Mouse (Mus musculus): ENCODE data around the gene Nkapd1.

Nkapd1 gene

DNA sequence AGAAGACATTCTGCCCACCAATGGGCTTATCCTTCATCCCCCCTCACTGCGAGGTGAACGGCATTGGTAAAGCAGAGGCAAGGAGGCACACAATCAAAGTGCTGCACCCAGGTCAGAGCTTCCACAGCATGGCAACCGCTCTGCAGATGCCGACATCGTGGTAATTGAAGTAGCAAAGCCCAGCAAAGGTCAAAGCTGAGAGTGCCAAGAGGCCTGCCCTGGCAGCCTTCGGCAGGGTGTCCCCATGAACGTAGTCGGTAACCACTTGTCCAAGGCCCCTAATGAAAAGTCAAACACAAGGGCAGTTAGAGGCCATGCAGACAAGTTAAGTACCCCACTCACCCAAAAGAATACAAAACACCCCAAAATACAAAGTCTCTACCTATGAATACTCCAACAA is 20.3 kb downstream of the Nkapd1 start:
- no peak for DNase-seq

DNA sequence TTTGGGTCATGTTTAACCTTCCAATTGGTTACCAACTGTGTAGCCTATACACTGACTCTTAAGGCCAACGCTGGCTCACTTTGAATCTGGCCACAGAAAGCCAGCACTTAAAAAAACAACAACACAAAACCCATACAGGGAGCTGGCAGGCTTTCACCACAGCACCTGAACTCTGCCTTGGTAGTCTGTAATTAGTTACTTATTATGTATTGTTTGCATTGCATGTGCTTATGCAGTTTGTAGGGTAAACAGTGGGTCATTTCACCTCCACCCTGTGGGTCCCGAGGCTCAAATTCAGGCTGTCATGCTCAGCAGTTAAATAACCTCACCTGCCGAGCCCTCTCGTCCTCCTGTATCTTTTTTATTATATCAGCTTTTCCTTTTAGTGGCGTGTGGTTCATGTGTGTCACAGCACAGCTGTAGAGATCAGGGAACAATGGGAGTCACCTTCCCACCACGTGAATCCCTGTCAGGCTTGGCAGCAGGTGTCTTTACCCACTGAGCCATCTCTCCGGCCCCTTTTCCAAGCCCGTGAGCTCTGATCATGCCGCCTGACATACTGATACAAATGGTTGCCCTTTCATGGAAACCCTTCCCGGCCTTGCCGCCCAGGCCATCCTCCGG is 22.4 kb downstream of the Nkapd1 start:
- DNase-seq = no peak

DNA sequence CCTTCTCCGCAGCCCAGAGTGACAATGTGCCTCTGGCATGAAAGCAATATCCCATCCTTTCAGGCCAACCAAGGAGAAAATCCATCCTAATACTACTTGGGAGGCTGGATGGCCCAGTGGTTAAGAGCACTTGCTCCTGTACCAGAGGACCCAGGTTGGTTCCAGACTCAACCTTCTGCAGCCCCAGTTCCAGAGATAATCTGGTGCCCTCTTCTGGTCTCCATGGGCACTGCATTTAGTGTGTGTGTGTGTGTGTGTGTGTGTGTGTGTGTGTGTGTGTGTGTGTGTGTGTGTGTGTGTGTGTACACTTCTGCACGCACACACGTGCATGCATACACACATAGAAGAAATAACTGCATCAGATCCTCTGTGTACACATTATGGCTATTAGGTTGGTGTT is 23.7 kb downstream of the Nkapd1 start:
- DNase-seq = peak in 1 of 2 experiments; percentile 46

DNA sequence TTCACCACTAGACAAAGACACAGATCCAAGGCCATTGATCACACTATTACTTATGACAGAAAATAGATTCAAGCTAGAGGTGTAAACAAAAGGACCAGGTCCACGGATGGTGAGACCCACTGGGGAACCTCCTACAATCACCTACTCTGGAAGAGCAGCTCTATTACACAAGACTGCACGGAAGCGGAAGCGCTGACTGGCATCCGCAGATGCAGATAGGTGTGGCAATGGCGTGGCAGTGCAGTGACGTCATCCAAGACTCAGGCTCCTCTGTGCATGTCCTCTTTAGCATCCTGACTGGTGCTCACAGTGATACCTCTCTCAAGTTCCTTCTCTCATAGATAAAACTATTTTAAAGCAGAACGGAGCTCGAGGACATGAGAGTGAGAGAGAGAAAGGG is 24.3 kb downstream of the Nkapd1 start:
- peak; percentile 38 to 52 for DNase-seq

DNA sequence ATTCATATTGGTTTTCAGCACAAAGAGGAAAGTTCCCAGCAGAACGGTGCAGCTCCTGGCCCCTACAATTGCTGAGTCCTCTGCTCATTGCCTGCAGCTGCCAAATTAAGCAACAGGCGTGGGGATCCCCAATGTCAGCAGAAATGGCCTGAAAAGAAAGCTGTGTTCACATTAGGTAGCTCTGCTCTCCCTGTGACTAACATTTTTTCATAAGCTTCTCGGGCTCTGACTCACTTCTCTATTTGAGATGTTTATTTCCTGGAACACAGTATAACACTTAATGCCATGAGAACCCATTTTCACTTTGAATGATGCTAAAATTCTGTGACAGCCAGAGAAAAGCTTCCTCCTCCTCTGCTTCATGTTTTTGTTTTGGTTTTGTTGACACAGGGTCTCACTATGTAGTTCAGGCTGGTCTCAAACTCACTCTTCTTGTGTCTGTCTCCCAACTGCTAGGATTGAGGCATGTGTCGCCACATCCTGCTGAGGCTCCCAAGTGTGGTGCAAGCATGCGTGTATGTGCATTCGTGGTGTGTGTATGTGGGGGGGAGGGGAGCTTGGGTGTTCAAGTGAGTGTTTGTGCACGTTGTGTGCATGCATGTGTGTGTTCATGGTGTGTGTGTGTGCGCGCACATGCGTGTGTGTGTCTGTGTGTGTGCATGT is 26.3 kb downstream of the Nkapd1 start:
- DNase-seq = peak in 1 of 2 experiments; percentile 27

DNA sequence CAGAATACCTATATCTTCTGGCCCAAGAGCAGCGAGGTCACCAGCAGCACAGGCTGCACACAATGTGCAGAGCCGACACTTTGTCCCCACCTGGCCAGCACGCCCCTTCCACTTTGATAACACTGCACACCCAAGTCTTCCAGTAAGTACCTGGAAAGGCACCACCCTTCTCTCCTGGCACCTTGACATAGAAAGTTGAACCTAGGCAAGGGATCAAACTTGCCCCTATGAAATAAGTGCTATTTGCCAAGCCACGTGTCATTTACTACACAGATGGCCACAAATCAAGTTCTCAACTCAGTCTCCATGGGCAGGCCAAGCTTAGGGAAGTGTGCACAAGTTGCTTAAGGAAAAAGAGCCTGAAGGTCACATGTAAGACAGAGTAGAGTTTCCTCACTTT is 30.3 kb downstream of the Nkapd1 start:
- no peak for DNase-seq

DNA sequence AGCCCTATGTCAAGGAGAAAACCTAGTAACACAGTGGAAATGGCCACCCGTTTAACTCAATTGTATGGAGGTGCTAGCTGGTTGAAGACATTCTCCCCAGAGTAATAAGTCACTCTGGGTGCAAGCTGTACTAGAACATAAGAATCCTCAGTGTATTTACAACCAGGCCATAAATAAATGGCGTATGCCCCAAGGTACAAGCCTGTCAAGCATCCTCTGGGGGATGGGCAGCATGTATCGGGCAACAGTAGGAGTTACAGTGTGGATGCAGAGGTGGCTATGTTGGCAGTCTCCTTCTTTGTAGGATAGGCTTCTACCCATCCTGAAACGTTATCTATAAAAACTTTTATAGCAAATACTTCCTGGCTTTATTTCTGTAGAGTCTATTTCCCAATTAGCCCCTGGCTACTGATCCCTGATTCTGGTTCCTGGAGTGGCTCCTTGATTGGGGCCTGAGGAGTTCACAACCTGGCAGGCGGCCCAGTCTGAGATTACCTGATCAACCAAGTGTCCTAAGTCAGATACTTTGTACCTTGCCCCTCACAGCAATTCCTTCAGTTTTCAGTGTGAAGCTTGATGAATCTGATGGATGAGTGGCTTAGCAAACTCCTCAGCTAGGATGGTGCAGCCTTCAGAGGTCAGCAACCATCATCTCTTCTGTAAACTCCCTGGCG is 32.0 kb downstream of the Nkapd1 start:
- no peak for DNase-seq

DNA sequence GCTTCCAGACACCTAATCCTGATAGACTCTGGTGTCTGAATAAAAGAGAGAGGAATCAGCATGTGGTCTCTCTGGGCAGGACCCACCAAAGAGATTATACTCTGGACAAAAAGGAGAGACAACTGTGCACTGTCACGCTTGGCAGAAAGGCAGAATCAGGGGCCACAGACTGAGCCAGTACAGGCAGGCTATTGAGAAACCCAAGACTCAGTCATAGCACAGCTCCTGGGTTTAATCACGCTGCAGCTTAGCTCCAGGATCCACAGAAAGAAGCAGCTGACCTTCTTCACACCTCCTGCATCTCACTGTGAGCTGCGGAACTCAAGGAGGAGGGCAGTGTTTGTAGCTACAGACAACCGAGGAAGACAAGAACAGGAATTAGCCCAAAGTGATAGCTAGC is 36.9 kb downstream of the Nkapd1 start:
- no peak for DNase-seq

DNA sequence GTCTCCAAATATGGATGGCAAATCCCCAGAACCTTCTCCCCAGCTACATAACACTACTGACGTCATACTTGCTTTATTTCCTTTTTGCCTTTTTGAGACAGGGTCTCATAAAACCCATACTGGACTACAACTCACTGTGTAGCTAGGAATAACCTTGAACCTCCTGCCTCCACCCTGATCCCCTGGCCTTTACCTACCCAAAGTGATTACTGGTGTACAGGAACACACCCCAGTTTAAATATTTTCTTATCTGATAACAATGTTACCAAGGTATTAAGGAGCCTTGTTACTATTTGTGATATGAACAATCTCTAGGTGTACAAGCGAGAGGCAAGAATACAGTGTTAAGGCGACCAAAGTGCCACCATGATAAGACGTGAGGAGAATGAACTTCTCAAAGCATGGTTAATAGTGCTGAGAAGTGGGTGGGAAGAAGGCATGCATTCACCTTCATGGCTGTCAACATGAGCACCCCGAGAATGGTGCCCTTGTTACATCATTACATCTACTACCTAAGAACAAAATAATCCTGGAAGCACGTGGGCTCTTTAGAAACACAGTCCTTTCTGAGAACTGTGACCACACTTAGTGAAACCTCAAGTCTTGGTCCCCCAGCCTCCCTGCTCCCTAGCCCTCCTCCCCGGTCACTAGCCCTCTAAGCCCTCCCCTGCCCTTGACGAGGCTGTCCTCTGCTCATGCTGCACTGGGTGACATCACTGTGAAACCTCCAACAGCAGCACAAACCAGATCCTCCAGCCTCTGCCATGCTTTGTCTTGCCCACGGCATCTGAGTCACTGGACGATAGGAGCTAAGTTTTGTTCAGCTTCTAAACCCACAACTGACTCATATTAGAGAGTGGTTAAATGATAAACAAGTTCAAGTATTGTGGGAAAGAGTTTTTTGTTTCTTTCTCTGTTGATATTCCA is 47.4 kb downstream of the Nkapd1 start:
- DNase-seq = no peak

DNA sequence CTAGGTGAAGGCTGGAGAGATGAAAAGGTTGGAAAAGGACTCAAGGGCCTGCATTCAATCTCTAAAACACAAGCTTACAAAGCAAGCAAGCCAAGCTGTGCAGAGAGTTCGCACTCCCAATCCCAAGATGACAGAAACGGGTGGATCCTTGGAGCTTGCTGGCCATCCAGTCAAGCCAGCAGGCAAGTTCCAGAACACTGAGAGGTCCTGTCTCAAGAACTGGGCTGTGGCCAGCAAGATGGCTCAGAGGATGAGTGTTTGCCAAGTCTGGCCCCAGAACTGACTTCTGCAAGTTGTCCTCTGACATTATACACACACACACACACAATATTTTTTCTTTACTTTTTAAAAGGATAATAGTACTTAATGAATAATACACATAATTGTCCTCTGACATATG is 49.4 kb downstream of the Nkapd1 start:
- DNase-seq = no peak

DNA sequence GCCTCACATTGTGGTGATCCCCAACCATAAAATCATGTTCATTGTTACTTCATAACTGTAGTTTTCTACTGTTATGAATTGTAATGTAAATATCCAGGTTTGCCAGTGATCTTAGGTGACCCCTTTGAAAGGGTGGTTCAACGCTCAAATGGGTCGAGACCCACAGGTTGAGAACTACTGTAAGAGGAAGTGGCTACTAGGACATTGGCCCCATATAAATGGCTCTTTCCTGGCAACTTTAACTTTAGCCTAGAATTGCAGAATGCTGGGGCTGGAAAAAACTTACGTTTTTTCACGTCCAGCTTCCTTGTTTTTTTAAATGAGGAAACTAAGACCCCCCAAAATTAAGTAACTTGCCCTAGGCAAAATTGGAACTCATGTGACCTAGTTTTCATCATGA is 49.9 kb downstream of the Nkapd1 start:
- no peak for DNase-seq

DNA sequence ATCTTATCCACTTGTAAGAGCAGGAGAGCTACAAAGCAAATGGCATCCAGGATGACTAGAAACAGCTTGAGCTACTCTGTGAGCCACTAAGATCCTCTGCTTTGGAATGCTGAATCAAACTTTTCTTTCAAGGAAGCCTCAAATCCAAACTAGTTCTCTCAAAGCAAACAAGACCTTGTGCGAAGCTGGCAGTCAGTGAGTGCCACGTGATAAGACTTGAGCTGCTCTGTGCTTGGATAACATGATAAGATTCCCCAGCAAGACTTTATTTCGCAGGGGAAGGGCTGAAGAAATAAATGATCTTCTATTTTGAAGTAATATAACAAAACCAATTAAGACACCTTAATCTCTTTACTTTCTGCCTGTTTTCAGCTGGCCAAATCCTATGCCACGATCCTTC is 51.3 kb downstream of the Nkapd1 start:
- no peak for DNase-seq

DNA sequence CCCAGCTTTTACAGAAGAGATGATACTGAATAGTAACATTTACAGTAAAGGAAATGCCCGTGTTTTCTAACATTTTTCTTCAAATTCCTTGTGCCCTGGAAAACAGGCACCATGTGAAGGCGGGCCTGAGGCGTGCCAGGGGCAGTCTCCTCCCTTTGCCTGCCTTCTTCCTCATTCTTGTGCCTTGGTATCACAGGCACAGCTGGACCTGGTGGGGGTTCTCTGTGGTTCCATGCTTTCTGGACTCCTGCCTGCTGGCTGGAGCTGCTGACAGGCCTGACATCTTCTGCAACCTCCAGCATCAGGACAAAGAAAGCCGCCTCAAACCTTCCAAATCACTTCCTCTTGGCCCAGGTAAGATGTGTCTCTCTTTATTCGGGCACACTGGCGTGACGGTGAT is 52.1 kb downstream of the Nkapd1 start:
- DNase-seq = peak in 1 of 2 experiments; percentile 31

DNA sequence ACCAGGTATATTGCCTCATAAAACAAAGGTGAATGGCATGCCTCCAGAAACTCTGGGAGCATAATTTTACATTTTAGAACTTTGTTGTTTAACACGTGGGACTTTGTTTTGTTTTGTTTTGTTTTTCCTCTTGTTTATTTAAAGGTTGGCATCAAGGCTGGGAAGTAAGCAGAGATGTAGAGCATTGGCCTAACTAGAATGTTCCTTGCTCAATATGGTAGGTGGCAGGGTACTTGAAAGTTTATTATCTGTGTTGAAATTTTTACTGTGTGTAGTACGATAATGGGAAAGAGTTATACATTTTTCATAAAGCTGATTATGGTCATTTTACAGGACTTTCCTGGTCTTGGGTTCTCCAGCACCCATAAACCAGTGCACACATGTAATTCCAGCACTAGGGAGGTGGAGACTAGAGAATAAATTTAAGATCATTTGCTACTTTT is 55.3 kb downstream of the Nkapd1 start:
- no peak for DNase-seq

DNA sequence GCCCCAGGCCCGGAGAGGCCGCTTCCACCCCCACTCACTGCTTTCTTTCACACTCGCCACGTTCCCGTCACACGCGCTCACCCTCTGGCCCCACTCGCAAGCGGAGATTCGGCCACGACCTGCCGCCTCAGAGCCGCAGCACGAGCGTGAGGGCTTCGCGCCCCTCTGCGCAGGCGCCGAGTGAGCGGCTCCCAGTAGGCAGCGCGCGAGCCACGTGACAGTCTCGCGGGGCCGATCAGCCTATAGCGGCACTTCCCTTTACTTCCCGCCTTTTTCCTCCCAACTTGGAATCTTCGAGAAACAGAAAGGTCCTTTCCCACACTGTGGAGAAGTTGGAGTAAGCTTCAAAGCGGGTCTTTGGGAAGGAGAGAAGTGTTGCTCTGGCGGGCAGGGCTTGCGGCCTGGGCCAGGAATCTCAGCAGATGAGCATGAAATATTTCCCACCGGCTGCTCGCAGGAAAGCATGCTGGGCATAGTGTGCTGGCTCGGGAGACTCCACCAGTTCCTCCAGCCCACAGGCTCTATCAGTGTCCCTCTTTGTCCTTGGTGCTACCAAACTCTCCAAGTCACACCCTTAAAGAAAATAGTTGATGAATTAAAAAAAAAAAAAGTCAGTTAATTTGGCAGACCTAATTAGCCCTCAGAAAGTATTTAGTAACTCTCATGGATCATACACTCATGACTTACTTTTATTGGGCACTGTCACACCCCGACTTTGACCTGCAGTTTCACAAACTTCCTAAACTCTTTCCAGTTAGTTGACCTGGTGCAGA is 55.9 kb downstream of the Nkapd1 start, which contains the start of gene Tex12:
Gene Tex12, minus strand, starts transcription at position 181 of the 773 bp plus-strand sequence.
- no peak for DNase-seq
